Mouse (Mus musculus): ENCODE data around the gene Vmn1r232. TPM values are rescaled to one million over a fixed set of nuclear protein-coding genes. Genes with fewer than 3 reads are reported as not detected.

Gene Vmn1r232
- total and polyA plus RNA-seq, 3 experiments: not detected

- H3K27ac ChIP-seq (ENCODE audit: insufficient read depth, low read depth): no peak overlapping the region
- H3K4me3 ChIP-seq (replicated peaks in 1 of 3; ENCODE audit: low read depth in 2 of 3, low read length in 2 of 3, poor library complexity in 1 of 3): no peak overlapping the region
- no peak overlapping the region for H3K4me2 ChIP-seq (ENCODE audit: insufficient read depth, low read depth, poor library complexity, severe bottlenecking)
- dilution Hi-C loops (cut with MboI; ENCODE audit: extremely low pct_ligation_motif_present, extremely low pct_unique_long_range_greater_than_20kb, low sequenced_read_pairs) (no loop called here), in situ Hi-C loops (cut with MboI; ENCODE audit: low pct_ligation_motif_present, low pct_unique_long_range_greater_than_20kb, low sequenced_read_pairs) (loop anchor here (25.0 kb wide), 1 partner anchor 147 kb away; no protein-coding TSS in a partner anchor)
- H3K27me3 ChIP-seq (replicated peaks): no peaks in the 10 kb centered on the region
- no peak for DNase-seq (ENCODE audit: extremely low read depth)
- TF ChIP-seq EP300 (IDR thresholded peaks at IDR 0.05; ENCODE audit: low read length): no peak
- no peak for TF ChIP-seq MEF2A (IDR thresholded peaks at IDR 0.05; ENCODE audit: borderline replicate concordance, low read depth, low read length)
- no peak for TF ChIP-seq RCOR1 (conservative IDR thresholded peaks at IDR 0.05; ENCODE audit: low read depth, low read length)
- TF ChIP-seq PAX5 (IDR thresholded peaks at IDR 0.05; ENCODE audit: low read length): no peak
- no peak for TF ChIP-seq CHD1 (IDR thresholded peaks at IDR 0.05; ENCODE audit: low read depth, low read length)
- no peak for TF ChIP-seq MAX (IDR thresholded peaks at IDR 0.05; ENCODE audit: low read length)
- no peak for TF ChIP-seq GABPA (IDR thresholded peaks at IDR 0.05; ENCODE audit: insufficient replicate concordance, low read depth, low read length)
- TF ChIP-seq TBP (conservative IDR thresholded peaks at IDR 0.05; ENCODE audit: low read depth, low read length): no peak
- TF ChIP-seq UBTF (IDR thresholded peaks at IDR 0.05; ENCODE audit: low read depth, low read length): no peak
- no peak for TF ChIP-seq KAT2A (IDR thresholded peaks at IDR 0.05; ENCODE audit: insufficient replicate concordance, low read length)
- TF ChIP-seq SMC3 (IDR thresholded peaks at IDR 0.05; ENCODE audit: low read depth, low read length): no peak
- TF ChIP-seq USF2 (conservative IDR thresholded peaks at IDR 0.05; ENCODE audit: low read depth, low read length): no peak
- no peak for TF ChIP-seq CHD2 (IDR thresholded peaks at IDR 0.05; ENCODE audit: low read length)
- no peaks in the 10 kb centered on the region for H3K9me3 ChIP-seq (replicated peaks; ENCODE audit: low read length)
- H3K79me2 ChIP-seq (replicated peaks; ENCODE audit: control insufficient read depth, extremely low read depth, insufficient read depth, poor library complexity, severe bottlenecking): no peaks in the 10 kb centered on the region
- peaks cover 64 to 89% of the 10 kb centered on the region in 2 experiments for H3K36me3 ChIP-seq (replicated peaks in 1 of 2; ENCODE audit: control insufficient read depth in 1 of 2, insufficient read depth in 1 of 2, low read length in 1 of 2)
- no peaks in the 10 kb centered on the region for H3K4me1 ChIP-seq (ENCODE audit: control insufficient read depth in 1 of 2, insufficient read depth in 2 of 2)
- no peak overlapping the region for H3K9ac ChIP-seq (ENCODE audit: insufficient read depth, low read depth)
These were observed 45.9 kb upstream of the Vmn1r232 start for GRCm38 (mm10) chr17:20965421-20965820.

GRCm38 (mm10) chr17:20960386-20960785 lies 40.9 kb upstream of the Vmn1r232 start:
- in situ Hi-C loops (cut with MboI; ENCODE audit: low pct_ligation_motif_present, low pct_unique_long_range_greater_than_20kb, low sequenced_read_pairs) (loop anchor here (25.0 kb wide), 1 partner anchor 152 kb away; no protein-coding TSS in a partner anchor), dilution Hi-C loops (cut with MboI; ENCODE audit: extremely low pct_ligation_motif_present, extremely low pct_unique_long_range_greater_than_20kb, low sequenced_read_pairs) (no loop called here)
- Histone ChIP-seq H3K36me3 (replicated peaks in 1 of 2; ENCODE audit: control insufficient read depth in 1 of 2, insufficient read depth in 1 of 2, low read length in 1 of 2) (peaks cover 86 to 100% of the 10 kb centered on the region in 2 experiments), H3K27ac (ENCODE audit: insufficient read depth, low read depth) (no peak overlapping the region), H3K4me3 (replicated peaks in 1 of 3; ENCODE audit: low read depth in 2 of 3, low read length in 2 of 3, poor library complexity in 1 of 3) (no peak overlapping the region), H3K4me1 (ENCODE audit: control insufficient read depth in 1 of 2, insufficient read depth in 2 of 2) (no peaks in the 10 kb centered on the region), H3K79me2 (replicated peaks; ENCODE audit: control insufficient read depth, extremely low read depth, insufficient read depth, poor library complexity, severe bottlenecking) (no peaks in the 10 kb centered on the region), H3K27me3 (replicated peaks) (no peaks in the 10 kb centered on the region), H3K9ac (ENCODE audit: insufficient read depth, low read depth) (no peak overlapping the region), H3K9me3 (replicated peaks; ENCODE audit: low read length) (no peaks in the 10 kb centered on the region), H3K4me2 (ENCODE audit: insufficient read depth, low read depth, poor library complexity, severe bottlenecking) (no peak overlapping the region)
- no peak for DNase-seq (ENCODE audit: extremely low read depth)
- TF ChIP-seq CHD2 (IDR thresholded peaks at IDR 0.05; ENCODE audit: low read length): no peak
- no peak for TF ChIP-seq JUN (IDR thresholded peaks at IDR 0.05; ENCODE audit: insufficient read depth, low read depth, low read length)
- no peak for TF ChIP-seq ZMIZ1 (IDR thresholded peaks at IDR 0.05; ENCODE audit: low read depth, low read length)
- TF ChIP-seq TCF12 (IDR thresholded peaks at IDR 0.05; ENCODE audit: low read depth, low read length): no peak
- no peak for TF ChIP-seq POLR2AphosphoS2 (IDR thresholded peaks at IDR 0.05; ENCODE audit: low read depth, low read length)
- TF ChIP-seq ZNF384 (IDR thresholded peaks at IDR 0.05; ENCODE audit: low read depth, low read length): no peak
- TF ChIP-seq USF2 (conservative IDR thresholded peaks at IDR 0.05; ENCODE audit: low read depth, low read length): no peak
- TF ChIP-seq MAFK (IDR thresholded peaks at IDR 0.05; ENCODE audit: insufficient replicate concordance, low read length): no peak
- no peak for TF ChIP-seq EP300 (IDR thresholded peaks at IDR 0.05; ENCODE audit: low read length)
- no peak for TF ChIP-seq SIN3A (IDR thresholded peaks at IDR 0.05; ENCODE audit: low read length)
- no peak for TF ChIP-seq CHD1 (IDR thresholded peaks at IDR 0.05; ENCODE audit: low read depth, low read length)
- no peak for TF ChIP-seq MXI1 (IDR thresholded peaks at IDR 0.05; ENCODE audit: low read depth, low read length)
- TF ChIP-seq HCFC1 (IDR thresholded peaks at IDR 0.05; ENCODE audit: low read depth, low read length): no peak
- TF ChIP-seq CTCF (conservative IDR thresholded peaks at IDR 0.05 in 1 of 2, IDR thresholded peaks at IDR 0.05 in 1 of 2; ENCODE audit: low read depth in 2 of 2, low read length in 2 of 2): no peak
- no peak for TF ChIP-seq POLR2A (IDR thresholded peaks at IDR 0.05; ENCODE audit: low read depth, low read length)
- TF ChIP-seq TBP (conservative IDR thresholded peaks at IDR 0.05; ENCODE audit: low read depth, low read length): no peak
- TF ChIP-seq MEF2A (IDR thresholded peaks at IDR 0.05; ENCODE audit: borderline replicate concordance, low read depth, low read length): no peak
- TF ChIP-seq MAZ (IDR thresholded peaks at IDR 0.05; ENCODE audit: low read depth, low read length): no peak
